Mouse (Mus musculus) T-helper 17 cell (primary cell): ENCODE results near the gene Limk1.

Source experiments
- in situ Hi-C, 2 experiments: fragments of 300-600 bp; cut with MboI, MseI; formaldehyde crosslinking; loops; 1 replicate in 1 of 2; 2 replicates in 1 of 2; pipeline ENCODE4 v1.15.1; 2025; ENCODE audit warnings: high pct_unique_total_duplicates in 2 of 2

Limk1 gene

GRCm38 (mm10) chr5:134632841-134633240, 55.6 kb downstream of the Limk1 start:
- in situ Hi-C loops, result no loop called here

- in situ Hi-C loops, result no loop called here
These were observed 57.6 kb downstream of the Limk1 start for GRCm38 (mm10) chr5:134630835-134631234.

GRCm38 (mm10) chr5:134629508-134629907, 58.9 kb downstream of the Limk1 start:
- in situ Hi-C loops, result no loop called here

- in situ Hi-C loops, result no loop called here
These were observed 66.3 kb downstream of the Limk1 start for GRCm38 (mm10) chr5:134622069-134622468.

GRCm38 (mm10) chr5:134621099-134621640, 67.2 kb downstream of the Limk1 start:
- in situ Hi-C loops, result no loop called here

- in situ Hi-C loops, result no loop called here
These were observed 67.9 kb downstream of the Limk1 start for GRCm38 (mm10) chr5:134620457-134620856.

GRCm38 (mm10) chr5:134617071-134617470, 71.3 kb downstream of the Limk1 start:
- in situ Hi-C loops, result loop anchor here in 1 of 2 experiments (10.0 kb wide), 1 partner anchor 112 kb away; no protein-coding TSS in a partner anchor

GRCm38 (mm10) chr5:134615780-134616179, 72.6 kb downstream of the Limk1 start:
- in situ Hi-C loops, result loop anchor here in 1 of 2 experiments (10.0 kb wide), 1 partner anchor 111 kb away; no protein-coding TSS in a partner anchor

GRCm38 (mm10) chr5:134615380-134615779, 73.0 kb downstream of the Limk1 start:
- in situ Hi-C loops, result loop anchor here in 1 of 2 experiments (10.0 kb wide), 1 partner anchor 111 kb away; no protein-coding TSS in a partner anchor

GRCm38 (mm10) chr5:134614802-134615201, 73.6 kb downstream of the Limk1 start, which contains the start of gene Lat2:
Lat2 (minus strand) TSS chr5:134615025.
- in situ Hi-C loops, result loop anchor here in 1 of 2 experiments (10.0 kb wide), 1 partner anchor 110 kb away; no protein-coding TSS in a partner anchor

- in situ Hi-C loops, result loop anchor here in 1 of 2 experiments (10.0 kb wide), 1 partner anchor 109 kb away; no protein-coding TSS in a partner anchor
These were observed 74.1 kb downstream of the Limk1 start for GRCm38 (mm10) chr5:134614296-134614695.

- in situ Hi-C loops, result loop anchor here in 1 of 2 experiments (10.0 kb wide), 1 partner anchor 109 kb away; no protein-coding TSS in a partner anchor
These were observed 74.7 kb downstream of the Limk1 start for GRCm38 (mm10) chr5:134613727-134614126.

- in situ Hi-C loops, result loop anchor here in 1 of 2 experiments (10.0 kb wide), 1 partner anchor 107 kb away; no protein-coding TSS in a partner anchor
These were observed 76.4 kb downstream of the Limk1 start for GRCm38 (mm10) chr5:134611810-134612521.

GRCm38 (mm10) chr5:134609916-134610643, 78.3 kb downstream of the Limk1 start:
- in situ Hi-C loops, result loop anchor here in 1 of 2 experiments (10.0 kb wide), 1 partner anchor 105 kb away; no protein-coding TSS in a partner anchor

- in situ Hi-C loops, result no loop called here
These were observed 81.3 kb downstream of the Limk1 start for GRCm38 (mm10) chr5:134607121-134607520.

GRCm38 (mm10) chr5:134606314-134606713, 82.1 kb downstream of the Limk1 start:
- in situ Hi-C loops, result no loop called here
